Mouse (Mus musculus) heart, postnatal 0 days (tissue): ENCODE measurements around the gene Kif22. TPM values are rescaled to one million over a fixed set of nuclear protein-coding genes. Genes with fewer than 3 reads are reported as not detected.

Experiments used
- ATAC-seq: fragments of 200-750 bp; cut with Nextera tagmentation; 2 replicates; pipeline ENCODE4 v1.8.0; 2017; ENCODE audit warnings: low read depth, moderate number of reproducible peaks, moderate library complexity; ENCODE audit not compliant: insufficient read depth
- DNase-seq: peaks from one replicate; pipeline ENCODE4 v3.0.0-alpha.2; 2016; ENCODE audit warnings: low spot score
- H3K27ac ChIP-seq: fragments of 300-500 bp; sonication (generic); 2 replicates; pipeline ENCODE4 v1.5.1; 2014; ENCODE audit warnings: low read depth, mild to moderate bottlenecking
- H3K27me3 ChIP-seq: fragments of 300-500 bp; sonication (generic); 2 replicates; pipeline ENCODE4 v1.6.1; 2014; ENCODE audit warnings: low read length, mixed read lengths; ENCODE audit not compliant: control insufficient read depth, insufficient read depth
- H3K36me3 ChIP-seq: fragments of 300-500 bp; sonication (generic); replicated peaks from 2 replicates; pipeline ENCODE4 v1.6.1; 2014; ENCODE audit warnings: low read length, mixed read lengths; ENCODE audit not compliant: control insufficient read depth, insufficient read depth
- H3K4me1 ChIP-seq: fragments of 300-500 bp; sonication (generic); 2 replicates; pipeline ENCODE4 v1.6.1; 2014; ENCODE audit warnings: antibody characterized with exemption; ENCODE audit not compliant: control insufficient read depth, insufficient read depth
- H3K4me2 ChIP-seq: fragments of 300-500 bp; sonication (generic); 2 replicates; pipeline ENCODE4 v1.6.1; 2014; ENCODE audit warnings: low read depth, mild to moderate bottlenecking, low read length, moderate library complexity
- H3K4me3 ChIP-seq: fragments of 300-500 bp; sonication (generic); 2 replicates; pipeline ENCODE4 v1.5.1; 2014; ENCODE audit warnings: low read depth, low read length
- H3K9ac ChIP-seq: fragments of 300-500 bp; sonication (generic); replicated peaks from 2 replicates; pipeline ENCODE4 v1.6.1; 2014; ENCODE audit warnings: low read depth, low read length, mixed read lengths
- H3K9me3 ChIP-seq: fragments of 300-500 bp; sonication (generic); replicated peaks from 2 replicates; pipeline ENCODE4 v1.6.1; 2016; ENCODE audit warnings: low read length; ENCODE audit not compliant: control insufficient read depth
- CTCF ChIP-seq: IDR thresholded peaks from 2 replicates; pipeline ENCODE4 v1.5.1; 2016; ENCODE audit warnings: antibody characterized with exemption, control low read depth, low read depth
- EP300 ChIP-seq: IDR thresholded peaks from 2 replicates; pipeline ENCODE4 v1.6.1; 2016; ENCODE audit warnings: antibody characterized with exemption, low read depth
- WGBS: fragments of 180-500 bp; shearing (Covaris S2); extraction: QIAGEN DNeasy Blood & Tissue Kit; methylation state at CpG from one replicate; pipeline ENCODE4 v1.1.7; 2014; 5-methylcytosine and 5-hydroxymethylcytosine counted together
- polyA plus RNA-seq: library from polyadenylated mRNA; unstranded; fragments of >200 nt; fragmentation: Nextera tagmentation; extraction: Ambion mirVana; gene quantifications from 2 replicates; pipeline ENCODE4 v1.2.1, GENCODE M21; 2015
- total RNA-seq: library from RNA; depleted of rRNA; stranded (reverse); fragments of >200 nt; gene quantifications from 2 replicates; pipeline ENCODE4 v1.2.3, GENCODE M21; 2014; ENCODE audit warnings: low replicate concordance

Gene Kif22
- total and polyA plus RNA-seq, 2 experiments from 2014 or later = 22.4 to 43.1 TPM

GRCm38 (mm10) chr7:127009307-127010085, 32.8 kb downstream of the Kif22 start:
- WGBS = 82% methylated on average over 17 of the region's 17 CpGs
- H3K9me3 ChIP-seq = no peaks in the 10 kb centered on the region
- ATAC-seq (no peak), DNase-seq (no peak)
- H3K4me1 ChIP-seq = peaks cover 21% of the 10 kb centered on the region
- H3K9ac ChIP-seq = no peak overlapping the region
- TF ChIP-seq CTCF = no peak
- TF ChIP-seq EP300 = no peak
- H3K4me3 ChIP-seq = no peak overlapping the region
- H3K27me3 ChIP-seq = no peaks in the 10 kb centered on the region
- H3K36me3 ChIP-seq = 0 out of 2 replicates have a peak, but pooled peaks cover 6% of the 10 kb centered on the region
- H3K4me2 ChIP-seq = no peak overlapping the region
- H3K27ac ChIP-seq = peak overlapping the region; percentile 85

DNA sequence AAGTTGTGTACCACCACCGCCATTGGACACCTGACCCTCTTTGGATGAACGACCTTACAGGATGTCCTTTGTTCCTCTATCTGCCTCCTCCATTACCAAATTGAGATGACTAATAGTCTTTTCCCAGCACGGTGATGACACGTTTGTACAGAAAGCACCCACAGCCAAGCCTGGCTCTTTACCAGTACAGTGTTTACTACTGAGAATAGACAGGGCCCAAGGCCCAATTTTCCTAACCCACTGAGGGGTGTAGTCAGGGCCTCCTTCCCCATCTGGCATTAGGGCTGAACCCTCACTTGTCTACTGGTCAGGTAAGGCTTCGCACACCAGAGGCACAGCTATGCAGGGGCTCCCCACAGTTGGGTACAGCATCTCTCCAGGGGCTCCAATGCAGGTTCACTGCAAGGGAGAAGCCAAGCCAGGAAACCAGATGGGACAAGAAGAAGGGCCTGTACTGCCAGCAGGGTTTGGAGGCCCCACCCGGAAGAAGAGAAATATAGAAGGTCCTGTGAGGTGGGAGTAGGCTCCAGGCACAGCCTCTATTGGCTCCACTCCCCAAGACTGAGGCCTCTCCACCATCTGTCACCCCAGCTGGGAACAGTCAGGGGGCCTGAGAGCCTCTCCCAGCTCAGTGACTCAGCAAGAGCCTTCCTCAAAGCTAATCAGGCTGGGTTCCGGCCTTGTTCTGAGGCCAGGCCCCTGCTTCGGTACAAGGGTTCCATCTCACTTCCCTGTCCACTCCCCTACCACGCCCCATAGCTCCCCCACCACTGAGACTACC, 33.8 kb downstream of the Kif22 start:
- Histone ChIP-seq H3K36me3 (0 out of 2 replicates have a peak, but pooled peaks cover 6% of the 10 kb centered on the region), H3K4me2 (no peak overlapping the region), H3K9me3 (no peaks in the 10 kb centered on the region), H3K9ac (peak overlapping the region; percentile 51), H3K4me1 (peaks cover 21% of the 10 kb centered on the region), H3K27me3 (no peaks in the 10 kb centered on the region), H3K27ac (peak overlapping the region; percentile 85), H3K4me3 (no peak overlapping the region)
- 30% methylated on average over 9 of the region's 9 CpGs for WGBS
- TF ChIP-seq CTCF (no peak), EP300 (no peak)
- ATAC-seq = peak; percentile 83
- DNase-seq = peak; percentile 73

DNA sequence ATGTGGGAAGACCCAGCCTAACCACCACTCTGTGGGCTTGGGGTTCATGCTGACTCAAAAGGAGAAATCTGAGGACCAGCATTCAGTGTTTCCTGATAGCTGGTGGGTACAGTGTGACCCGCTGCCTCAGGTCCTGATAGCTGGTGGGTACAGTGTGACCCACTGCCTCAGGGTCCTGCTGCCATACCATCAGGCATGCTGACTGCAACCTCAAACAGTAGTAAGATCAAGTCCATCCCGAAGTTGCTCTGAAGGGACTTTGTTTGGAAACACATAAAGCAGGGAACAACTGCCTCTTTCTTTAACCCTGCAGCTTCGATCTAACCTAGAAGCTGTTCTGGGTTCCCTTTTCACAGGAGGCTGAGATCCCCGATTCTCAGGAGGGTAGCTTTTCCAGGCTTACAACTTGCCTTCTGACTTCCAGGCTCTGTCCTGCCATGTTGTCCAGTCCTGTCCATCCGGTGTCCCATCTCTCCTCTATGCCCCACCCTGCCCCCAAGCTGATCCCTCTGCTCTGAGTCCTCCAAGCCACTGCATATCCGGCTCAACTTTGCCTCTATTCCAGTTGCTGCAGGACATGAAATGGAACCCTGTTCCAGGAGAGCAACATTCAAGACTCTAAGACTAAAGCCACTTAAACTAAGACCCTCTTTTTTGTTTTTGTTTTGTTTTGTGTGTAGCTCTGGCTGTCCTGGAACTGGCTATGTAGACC, 34.8 kb downstream of the Kif22 start:
- H3K4me1 ChIP-seq = peaks cover 21% of the 10 kb centered on the region
- H3K36me3 ChIP-seq = 0 out of 2 replicates have a peak, but pooled peaks cover 3% of the 10 kb centered on the region
- no peak overlapping the region for H3K4me2 ChIP-seq
- no peak for TF ChIP-seq EP300
- TF ChIP-seq CTCF = no peak
- no peaks in the 10 kb centered on the region for H3K9me3 ChIP-seq
- H3K4me3 ChIP-seq = no peak overlapping the region
- H3K27ac ChIP-seq = peak overlapping the region; percentile 85
- no peaks in the 10 kb centered on the region for H3K27me3 ChIP-seq
- 86% methylated on average over 6 of the region's 6 CpGs for WGBS
- DNase-seq = no peak
- H3K9ac ChIP-seq = no peak overlapping the region
- ATAC-seq = no peak

- H3K4me2 ChIP-seq = no peak overlapping the region
- ATAC-seq = no peak
- 79% methylated on average over 4 of the region's 4 CpGs for WGBS
Measured at GRCm38 (mm10) chr7:127004122-127004875, 38.0 kb downstream of the Kif22 start.

GRCm38 (mm10) chr7:127003620-127004019, 38.7 kb downstream of the Kif22 start:
- H3K27ac ChIP-seq = no peak overlapping the region
- no peaks in the 10 kb centered on the region for H3K27me3 ChIP-seq
- no peak overlapping the region for H3K4me2 ChIP-seq
- DNase-seq (no peak), ATAC-seq (no peak)
- peaks cover 14% of the 10 kb centered on the region; the same call in 1 of the 2 replicates for H3K4me1 ChIP-seq
- WGBS = 82% methylated on average over 5 of the region's 5 CpGs
- TF ChIP-seq CTCF = no peak
- no peak overlapping the region for H3K4me3 ChIP-seq
- H3K9ac ChIP-seq = no peak overlapping the region
- H3K36me3 ChIP-seq = peaks cover 6% of the 10 kb centered on the region
- H3K9me3 ChIP-seq = no peaks in the 10 kb centered on the region

More at GRCm38 (mm10) chr7:127004122-127004875, 38.0 kb downstream of the Kif22 start:
- no peaks in the 10 kb centered on the region for H3K27me3 ChIP-seq
- no peak for DNase-seq
- H3K27ac ChIP-seq = no peak overlapping the region
- no peak overlapping the region for H3K9ac ChIP-seq
- no peak overlapping the region for H3K4me3 ChIP-seq
- peaks cover 6% of the 10 kb centered on the region for H3K36me3 ChIP-seq
- TF ChIP-seq EP300 (no peak), CTCF (peak; percentile 4; the same call in 1 of the 2 replicates)
- no peaks in the 10 kb centered on the region for H3K9me3 ChIP-seq
- peaks cover 20% of the 10 kb centered on the region for H3K4me1 ChIP-seq
